In genomic region chr11:69547071-69547470, GRCm38 (mm10) we compare ENCODE assay signal across 9 mouse cellular contexts. TPM values are rescaled to one million over a fixed set of nuclear protein-coding genes. Genes with fewer than 3 reads are reported as not detected.
DNase-seq lines count a peak whose midpoint lies in the region; ATAC-seq and TF ChIP-seq lines count a peak whose summit lies in the region.
"Had no signal": no experiment of that assay in that cellular context is flagged by ENCODE, and none has a peak within 500 bp of the region (broad histone marks: within the 10 kb centered on the region; RNA-seq: fewer than 3 reads in every experiment).

No protein-coding gene starts in this region.

- no peaks in the 10 kb centered on the region for H3K36me3 ChIP-seq in CH12.LX (replicated peaks in 1 of 2; ENCODE audit: control insufficient read depth in 1 of 2, insufficient read depth in 1 of 2, low read length in 1 of 2)
- H3K36me3 ChIP-seq in midbrain, embryonic 12.5 days: no peaks in the 10 kb centered on the region

- no peaks in the 10 kb centered on the region for H3K79me2 ChIP-seq in CH12.LX (replicated peaks; ENCODE audit: control insufficient read depth, extremely low read depth, insufficient read depth, poor library complexity, severe bottlenecking)

- TF ChIP-seq CTCF in CH12.LX (conservative IDR thresholded peaks at IDR 0.05 in 1 of 2, IDR thresholded peaks at IDR 0.05 in 1 of 2; ENCODE audit: low read depth in 2 of 2, low read length in 2 of 2): peak in 1 of 2 experiments; percentile 64; a peak in 2 of 4 replicates

- peak overlapping the region in 1 of 3 experiments; percentile 43 for H3K4me3 ChIP-seq in CH12.LX (replicated peaks in 1 of 3; ENCODE audit: low read depth in 2 of 3, low read length in 2 of 3, poor library complexity in 1 of 3)
- H3K4me3 ChIP-seq in midbrain, embryonic 12.5 days: peak overlapping the region; percentile 42

- 5% methylated on average over 15 of the region's 15 CpGs for WGBS in midbrain, embryonic 12.5 days

- dilution Hi-C loops in CH12.LX (cut with MboI; ENCODE audit: extremely low pct_ligation_motif_present, extremely low pct_unique_long_range_greater_than_20kb, low sequenced_read_pairs): no loop called here

- H3K4me1 ChIP-seq in CH12.LX (ENCODE audit: control insufficient read depth in 1 of 2, insufficient read depth in 2 of 2): peaks cover 9 to 14% of the 10 kb centered on the region in 2 experiments
- peaks cover 69% of the 10 kb centered on the region for H3K4me1 ChIP-seq in midbrain, embryonic 12.5 days

- TF ChIP-seq POLR2A in CH12.LX (IDR thresholded peaks at IDR 0.05; ENCODE audit: low read depth, low read length): no peak

- intact Hi-C loops in heart, postnatal 14 days (cut with DNase I): loop anchor here (2.0 kb wide), 2 partner anchors 28 to 68 kb away; no protein-coding TSS in a partner anchor

- no peak for ATAC-seq in midbrain, embryonic 12.5 days (ENCODE audit: low FRiP score, low read depth)
- ATAC-seq in monocyte, adult 5-6 weeks (replicated peaks; ENCODE audit: insufficient number of reproducible peaks, low FRiP score, low TSS enrichment, poor library complexity, severe bottlenecking): no peak

- TF ChIP-seq EP300 in CH12.LX (IDR thresholded peaks at IDR 0.05; ENCODE audit: low read length): no peak

- TF ChIP-seq RAD21 in CH12.LX (IDR thresholded peaks at IDR 0.05; ENCODE audit: low read depth, low read length): no peak

- DNase-seq in gastrocnemius, adult 18-20 months (ENCODE audit: low spot score): peak; percentile 39
- no peak for DNase-seq in gastrocnemius, adult 8-10 months (ENCODE audit: low spot score in 2 of 2)
- no peak for DNase-seq in CH12.LX (ENCODE audit: extremely low read depth)
- peak; percentile 33 to 58 for DNase-seq in cerebellum, postnatal 25 days
- DNase-seq in heart, postnatal 14 days: peak; percentile 33 to 54
- peak; percentile 74 to 81 for DNase-seq in kidney, postnatal 4 days

- no peaks in the 10 kb centered on the region for H3K9me3 ChIP-seq in CH12.LX (replicated peaks; ENCODE audit: low read length)
- H3K9me3 ChIP-seq in midbrain, embryonic 12.5 days: no peaks in the 10 kb centered on the region

- in situ Hi-C loops in CH12.LX (cut with MboI; ENCODE audit: low pct_ligation_motif_present, low pct_unique_long_range_greater_than_20kb, low sequenced_read_pairs): no loop called here

- H3K9ac ChIP-seq in CH12.LX (ENCODE audit: insufficient read depth, low read depth): peak overlapping the region; percentile 30; the same call in 1 of the 2 replicates
- peak overlapping the region; percentile 57 for H3K9ac ChIP-seq in midbrain, embryonic 12.5 days (replicated peaks)

- peak overlapping the region; percentile 88 for H3K4me2 ChIP-seq in CH12.LX (ENCODE audit: insufficient read depth, low read depth, poor library complexity, severe bottlenecking)
- peak overlapping the region; percentile 84 for H3K4me2 ChIP-seq in midbrain, embryonic 12.5 days (replicated peaks)

- H3K27me3 ChIP-seq in CH12.LX (replicated peaks): peaks cover 52% of the 10 kb centered on the region
- no peaks in the 10 kb centered on the region; the same call in 1 of the 2 replicates for H3K27me3 ChIP-seq in midbrain, embryonic 12.5 days

- H3K27ac ChIP-seq in CH12.LX (ENCODE audit: insufficient read depth, low read depth): no peak overlapping the region
- H3K27ac ChIP-seq in midbrain, embryonic 12.5 days (replicated peaks): peak overlapping the region; percentile 89

TF ChIP-seq in CH12.LX, 34 proteins besides CTCF, POLR2A, EP300 and RAD21:
- TF ChIP-seq ZKSCAN1 (IDR thresholded peaks at IDR 0.05; ENCODE audit: borderline replicate concordance, low read depth, low read length) (no peak), JUN (IDR thresholded peaks at IDR 0.05; ENCODE audit: insufficient read depth, low read depth, low read length) (no peak), MYC (IDR thresholded peaks at IDR 0.05; ENCODE audit: low read depth, low read length) (no peak)

RNA-seq across cellular contexts. Expression of gene Dnah2, which starts 1.8 kb away (rescaled TPM):
- under 1 TPM; 0.14 to 0.83 TPM for total RNA-seq in gastrocnemius, adult 18-20 months (2021)
- total RNA-seq in gastrocnemius, adult 8-10 months (2022): under 1 TPM in 3 of 4 experiments, not detected in 1; 0.02 to 0.68 (median 0.05) TPM
- total RNA-seq in CH12.LX (2012; rRNA removed): under 0.01 TPM in 1 of 2 replicates, not detected in the other
- total RNA-seq in CH12.LX (2014; rRNA removed): not detected in 2 replicates
- 0.03 and 0.04 TPM in 2 replicates for polyA plus RNA-seq in CH12.LX (2012; ENCODE audit: insufficient read length, low read depth)
- under 1 TPM; 0.07 to 0.38 TPM for total RNA-seq in heart, postnatal 14 days (2021)
- polyA plus RNA-seq in midbrain, embryonic 12.5 days (2016; fragmentation: Nextera tagmentation; extraction: Ambion mirVana): 1.9 and 2.3 TPM in 2 replicates
- total RNA-seq in monocyte, adult 5-6 weeks (2017): 1.4 to 6.4 TPM (median 4.7 TPM) in 3 replicates

RNA-seq across cellular contexts. Expression of gene Efnb3, which starts 12.9 kb away (rescaled TPM):
- under 1 TPM; 0.37 to 0.74 TPM for total RNA-seq in gastrocnemius, adult 18-20 months (2021)
- under 1 TPM; 0.31 to 0.46 (median 0.35) TPM for total RNA-seq in gastrocnemius, adult 8-10 months (2022)
- total RNA-seq in CH12.LX (2012; rRNA removed) (1.1 and 1.3 TPM in 2 replicates), CH12.LX (2014; rRNA removed) (0.56 and 1.0 TPM in 2 replicates)
- 2.7 and 2.8 TPM in 2 replicates for polyA plus RNA-seq in CH12.LX (2012; ENCODE audit: insufficient read length, low read depth)
- 10 to 100 TPM; 60.5 to 70.3 TPM for total RNA-seq in heart, postnatal 14 days (2021)
- 78.3 and 84.6 TPM in 2 replicates for polyA plus RNA-seq in midbrain, embryonic 12.5 days (2016; fragmentation: Nextera tagmentation; extraction: Ambion mirVana)
- total RNA-seq in monocyte, adult 5-6 weeks (2017): 0.49 to 0.96 TPM in 2 of 3 replicates, not detected in the other

RNA-seq across cellular contexts. Expression of gene Wrap53, which starts 33.0 kb away (rescaled TPM):
- total RNA-seq in gastrocnemius, adult 18-20 months (2021): 1 to 10 TPM; 3.2 to 3.3 TPM
- 1 to 10 TPM; 3.3 to 4.4 (median 3.7) TPM for total RNA-seq in gastrocnemius, adult 8-10 months (2022)
- total RNA-seq in CH12.LX (2012; rRNA removed) (34.2 and 40.8 TPM in 2 replicates), CH12.LX (2014; rRNA removed) (25.4 and 26.4 TPM in 2 replicates)
- polyA plus RNA-seq in CH12.LX (2012; ENCODE audit: insufficient read length, low read depth): 35.3 and 36.0 TPM in 2 replicates
- total RNA-seq in heart, postnatal 14 days (2021): 1 to 10 TPM; 4.3 to 6.5 TPM
- 29.6 and 33.2 TPM in 2 replicates for polyA plus RNA-seq in midbrain, embryonic 12.5 days (2016; fragmentation: Nextera tagmentation; extraction: Ambion mirVana)
- 2.8 to 9.4 TPM (median 3.8 TPM) in 3 replicates for total RNA-seq in monocyte, adult 5-6 weeks (2017)

RNA-seq across cellular contexts. Expression of gene Trp53, which starts 33.1 kb away (rescaled TPM):
- total RNA-seq in gastrocnemius, adult 18-20 months (2021): 10 to 100 TPM; 12.9 to 15.3 TPM
- total RNA-seq in gastrocnemius, adult 8-10 months (2022): 10 to 100 TPM; 12.6 to 17.2 (median 13.8) TPM
- 104 and 107 TPM in 2 replicates for total RNA-seq in CH12.LX (2012; rRNA removed)
- 15.7 and 24.9 TPM in 2 replicates for total RNA-seq in CH12.LX (2014; rRNA removed)
- polyA plus RNA-seq in CH12.LX (2012; ENCODE audit: insufficient read length, low read depth): 309 and 372 TPM in 2 replicates
- total RNA-seq in heart, postnatal 14 days (2021): 10 to 100 TPM; 22.1 to 27.3 TPM
- 109 and 117 TPM in 2 replicates for polyA plus RNA-seq in midbrain, embryonic 12.5 days (2016; fragmentation: Nextera tagmentation; extraction: Ambion mirVana)
- 11.9 to 26.9 TPM (median 24.5 TPM) in 3 replicates for total RNA-seq in monocyte, adult 5-6 weeks (2017)

RNA-seq across cellular contexts. Expression of gene Atp1b2, which starts 58.7 kb away (rescaled TPM):
- 100 to 1,000 TPM; 347 to 393 TPM for total RNA-seq in gastrocnemius, adult 18-20 months (2021)
- total RNA-seq in gastrocnemius, adult 8-10 months (2022): 100 to 1,000 TPM; 333 to 372 (median 353) TPM
- total RNA-seq in CH12.LX (2012; rRNA removed) (not detected in 2 replicates), CH12.LX (2014; rRNA removed) (not detected in 2 replicates)
- 0.09 and 0.11 TPM in 2 replicates for polyA plus RNA-seq in CH12.LX (2012; ENCODE audit: insufficient read length, low read depth)
- total RNA-seq in heart, postnatal 14 days (2021): 10 to 100 TPM; 31.8 to 31.9 TPM
- polyA plus RNA-seq in midbrain, embryonic 12.5 days (2016; fragmentation: Nextera tagmentation; extraction: Ambion mirVana): 11.4 and 15.2 TPM in 2 replicates
- total RNA-seq in monocyte, adult 5-6 weeks (2017): not detected in 3 replicates
- total RNA-seq: neutrophil, adult 5-6 weeks had no signal

Comparison
In these comparisons a context has a peak if more than half of its experiments do, and no peak if none do; other contexts are left out.
1. DNase-seq: peak in gastrocnemius, adult 18-20 months (single experiment), cerebellum, postnatal 25 days (2 of 2), heart, postnatal 14 days (2 of 2) and kidney, postnatal 4 days (2 of 2); none in gastrocnemius, adult 8-10 months (0 of 2) and CH12.LX (single experiment).
2. RNA of gene Efnb3, which starts 12.9 kb away (total RNA-seq): 60.5 to 70.3 TPM in heart, postnatal 14 days; 0.56 to 1.3 TPM in CH12.LX, 0.37 to 0.74 TPM in gastrocnemius, adult 18-20 months, 0.31 to 0.46 TPM in gastrocnemius, adult 8-10 months and 0.49 to 0.96 TPM in monocyte, adult 5-6 weeks; every median in the first group is over 10 times any median in the second.